Mouse (Mus musculus): ENCODE results near the gene Wnt5b.

GRCm38 (mm10) chr6:119406528-119406927, 137.6 kb downstream of the Wnt5b start:
- no peak for TF ChIP-seq CTCF (IDR thresholded peaks at IDR 0.05; ENCODE audit: low read depth)
- no peak for TF ChIP-seq EP300 (optimal IDR thresholded peaks at IDR 0.05)
